Mouse (Mus musculus): ENCODE data around the gene Antxr1. TPM values are rescaled to one million over a fixed set of nuclear protein-coding genes. Genes with fewer than 3 reads are reported as not detected.

The Antxr1 gene
- polyA plus RNA-seq, 1 experiment from 2014 or later, result 0.47 TPM

DNA sequence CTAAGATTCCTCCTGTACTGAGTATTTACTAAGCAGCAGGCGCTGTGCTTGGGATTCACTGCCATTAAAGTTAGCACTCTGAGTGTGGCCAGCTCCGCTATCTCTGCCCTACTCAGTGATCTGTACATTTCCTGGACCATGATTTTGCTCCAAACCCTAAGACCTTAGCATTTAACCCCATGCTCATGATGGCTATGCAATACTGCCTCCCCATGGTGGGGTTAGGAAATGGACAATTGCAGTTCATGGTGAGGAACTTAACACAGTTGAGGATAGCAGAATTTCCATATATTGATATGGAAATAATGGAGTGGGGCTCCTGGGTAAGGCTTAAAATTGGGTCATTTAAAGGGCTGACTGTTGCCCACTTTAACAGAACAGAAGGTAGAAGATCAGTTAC is 12.2 kb downstream of the Antxr1 start:
- WGBS (ENCODE audit: insufficient replicate concordance), result 58% methylated on average over 2 of the region's 2 CpGs
- ATAC-seq (no peak), DNase-seq (peak; percentile 39)
- H3K27ac ChIP-seq (ENCODE audit: low read depth), result no peak overlapping the region
- no peak overlapping the region for H3K4me2 ChIP-seq (ENCODE audit: low read depth, low read length)
- no peaks in the 10 kb centered on the region for H3K27me3 ChIP-seq (ENCODE audit: insufficient read depth, low read length)
- no peak overlapping the region for H3K9ac ChIP-seq (replicated peaks)
- no peak overlapping the region for H3K4me3 ChIP-seq (ENCODE audit: low read depth, low read length)
- H3K9me3 ChIP-seq (ENCODE audit: low read length), result no peaks in the 10 kb centered on the region
- TF ChIP-seq EP300 (IDR thresholded peaks at IDR 0.05; ENCODE audit: low read depth) (no peak), CTCF (IDR thresholded peaks at IDR 0.05; ENCODE audit: low read depth) (peak; percentile 85)
- no peaks in the 10 kb centered on the region for H3K36me3 ChIP-seq (replicated peaks; ENCODE audit: insufficient read depth, low read length)
- H3K4me1 ChIP-seq (ENCODE audit: insufficient read depth), result no peaks in the 10 kb centered on the region; the same call in 1 of the 2 replicates

DNA sequence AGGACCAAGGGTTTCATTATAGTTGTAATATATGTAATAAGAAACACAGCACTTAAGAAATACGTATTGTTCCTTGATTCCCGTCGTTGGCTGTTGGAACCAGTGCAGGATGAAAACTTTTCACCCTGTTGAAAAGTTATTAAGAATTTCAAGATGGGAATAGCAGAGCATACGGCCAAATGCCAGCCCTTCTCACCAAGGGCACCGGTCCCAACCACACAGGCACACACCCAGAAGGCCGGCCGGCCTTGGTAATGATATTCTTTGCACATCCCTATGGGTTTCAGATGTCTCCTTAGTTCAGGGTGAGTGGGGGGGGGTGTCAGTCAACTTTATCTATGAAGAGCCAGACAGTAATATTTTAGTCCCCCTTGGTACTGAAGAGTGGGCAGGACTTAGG is 17.0 kb downstream of the Antxr1 start:
- Histone ChIP-seq H3K4me3 (ENCODE audit: low read depth, low read length) (no peak overlapping the region), H3K9ac (replicated peaks) (no peak overlapping the region), H3K36me3 (replicated peaks; ENCODE audit: insufficient read depth, low read length) (no peaks in the 10 kb centered on the region), H3K27ac (ENCODE audit: low read depth) (no peak overlapping the region), H3K4me2 (ENCODE audit: low read depth, low read length) (no peak overlapping the region), H3K27me3 (ENCODE audit: insufficient read depth, low read length) (no peaks in the 10 kb centered on the region), H3K9me3 (ENCODE audit: low read length) (no peaks in the 10 kb centered on the region), H3K4me1 (ENCODE audit: insufficient read depth) (no peaks in the 10 kb centered on the region)
- DNase-seq (no peak), ATAC-seq (no peak)
- TF ChIP-seq CTCF (IDR thresholded peaks at IDR 0.05; ENCODE audit: low read depth) (no peak), EP300 (IDR thresholded peaks at IDR 0.05; ENCODE audit: low read depth) (no peak)
- WGBS (ENCODE audit: insufficient replicate concordance), result 90% methylated on average over 7 of the region's 7 CpGs

- H3K4me3 ChIP-seq (ENCODE audit: low read depth, low read length), result no peak overlapping the region
- no peak for DNase-seq
- H3K4me1 ChIP-seq (ENCODE audit: insufficient read depth), result no peaks in the 10 kb centered on the region
- H3K9me3 ChIP-seq (ENCODE audit: low read length), result no peaks in the 10 kb centered on the region
- no peaks in the 10 kb centered on the region for H3K27me3 ChIP-seq (ENCODE audit: insufficient read depth, low read length)
- H3K27ac ChIP-seq (ENCODE audit: low read depth), result no peak overlapping the region
- no peak overlapping the region for H3K4me2 ChIP-seq (ENCODE audit: low read depth, low read length)
- no peak for ATAC-seq
- WGBS (ENCODE audit: insufficient replicate concordance), result 74% methylated on average over 8 of the region's 8 CpGs
- no peaks in the 10 kb centered on the region for H3K36me3 ChIP-seq (replicated peaks; ENCODE audit: insufficient read depth, low read length)
- no peak for TF ChIP-seq EP300 (IDR thresholded peaks at IDR 0.05; ENCODE audit: low read depth)
- no peak overlapping the region for H3K9ac ChIP-seq (replicated peaks)
Measured at GRCm38 (mm10) chr6:87316966-87317365, 18.7 kb downstream of the Antxr1 start.

- Histone ChIP-seq H3K9me3 (ENCODE audit: low read length) (no peaks in the 10 kb centered on the region), H3K27ac (ENCODE audit: low read depth) (no peak overlapping the region), H3K9ac (replicated peaks) (no peak overlapping the region), H3K27me3 (ENCODE audit: insufficient read depth, low read length) (no peaks in the 10 kb centered on the region), H3K4me3 (ENCODE audit: low read depth, low read length) (no peak overlapping the region), H3K4me2 (ENCODE audit: low read depth, low read length) (no peak overlapping the region), H3K4me1 (ENCODE audit: insufficient read depth) (no peaks in the 10 kb centered on the region), H3K36me3 (replicated peaks; ENCODE audit: insufficient read depth, low read length) (no peaks in the 10 kb centered on the region)
- ATAC-seq, result no peak
- no peak for DNase-seq
- WGBS (ENCODE audit: insufficient replicate concordance), result 68% methylated on average over 4 of the region's 4 CpGs
- TF ChIP-seq EP300 (IDR thresholded peaks at IDR 0.05; ENCODE audit: low read depth), result no peak
- TF ChIP-seq CTCF (IDR thresholded peaks at IDR 0.05; ENCODE audit: low read depth), result no peak
Measured at GRCm38 (mm10) chr6:87312761-87313160, 22.9 kb downstream of the Antxr1 start.

DNA sequence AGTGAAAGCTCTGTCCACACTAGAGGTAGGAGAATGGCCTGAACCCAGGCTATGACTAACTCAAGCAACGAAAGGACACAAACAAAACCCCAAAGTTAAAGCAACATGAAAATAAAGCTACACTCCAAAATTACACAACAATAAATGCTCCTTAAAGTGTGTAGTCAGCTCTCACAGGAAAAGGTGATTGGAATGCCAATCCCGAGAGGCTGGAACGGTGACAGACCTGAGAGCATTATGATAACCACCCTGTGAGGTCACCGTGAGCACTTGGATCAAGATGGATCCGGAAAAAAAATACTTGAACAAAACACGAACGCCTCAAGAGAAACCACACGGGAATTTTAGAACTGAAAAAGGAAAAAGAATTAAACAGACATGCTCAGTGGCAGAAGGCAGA is 31.1 kb downstream of the Antxr1 start:
- Histone ChIP-seq H3K27me3 (ENCODE audit: insufficient read depth, low read length) (no peaks in the 10 kb centered on the region), H3K9ac (replicated peaks) (no peak overlapping the region), H3K36me3 (replicated peaks; ENCODE audit: insufficient read depth, low read length) (no peaks in the 10 kb centered on the region), H3K9me3 (ENCODE audit: low read length) (no peaks in the 10 kb centered on the region), H3K27ac (ENCODE audit: low read depth) (no peak overlapping the region), H3K4me2 (ENCODE audit: low read depth, low read length) (no peak overlapping the region), H3K4me3 (ENCODE audit: low read depth, low read length) (no peak overlapping the region), H3K4me1 (ENCODE audit: insufficient read depth) (no peaks in the 10 kb centered on the region)
- ATAC-seq (no peak), DNase-seq (no peak)
- TF ChIP-seq EP300 (IDR thresholded peaks at IDR 0.05; ENCODE audit: low read depth) (no peak), CTCF (IDR thresholded peaks at IDR 0.05; ENCODE audit: low read depth) (no peak)
- WGBS (ENCODE audit: insufficient replicate concordance), result 79% methylated on average over 8 of the region's 8 CpGs

- Histone ChIP-seq H3K27me3 (ENCODE audit: insufficient read depth, low read length) (no peaks in the 10 kb centered on the region), H3K36me3 (replicated peaks; ENCODE audit: insufficient read depth, low read length) (no peaks in the 10 kb centered on the region), H3K27ac (ENCODE audit: low read depth) (no peak overlapping the region), H3K4me2 (ENCODE audit: low read depth, low read length) (no peak overlapping the region), H3K4me3 (ENCODE audit: low read depth, low read length) (no peak overlapping the region), H3K9ac (replicated peaks) (no peak overlapping the region), H3K4me1 (ENCODE audit: insufficient read depth) (no peaks in the 10 kb centered on the region), H3K9me3 (ENCODE audit: low read length) (no peaks in the 10 kb centered on the region)
- no peak for TF ChIP-seq CTCF (IDR thresholded peaks at IDR 0.05; ENCODE audit: low read depth)
- TF ChIP-seq EP300 (IDR thresholded peaks at IDR 0.05; ENCODE audit: low read depth), result no peak
- WGBS (ENCODE audit: insufficient replicate concordance), result 75% methylated on average over 5 of the region's 5 CpGs
- ATAC-seq (no peak), DNase-seq (no peak)
Measured at GRCm38 (mm10) chr6:87302746-87303145, 32.9 kb downstream of the Antxr1 start.

DNA sequence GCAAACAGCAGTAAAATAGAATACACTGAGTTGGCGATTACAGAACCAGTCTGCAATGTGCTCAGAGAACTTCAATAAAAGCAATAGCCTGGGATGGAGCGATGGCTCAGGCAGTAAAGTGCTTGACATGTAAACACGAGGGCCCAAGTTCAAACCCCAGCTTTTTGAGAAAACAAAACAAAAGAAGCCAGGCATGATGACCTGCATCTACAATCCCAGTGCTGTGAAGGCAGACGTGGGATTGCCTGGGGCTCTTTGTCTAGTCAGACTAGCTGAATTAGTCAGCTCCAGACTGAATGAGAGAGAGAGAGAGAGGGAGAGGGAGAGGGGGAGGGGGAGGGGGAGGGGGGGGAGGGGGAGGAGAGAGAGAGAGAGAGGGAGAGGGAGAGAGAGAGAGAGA is 33.6 kb downstream of the Antxr1 start:
- no peaks in the 10 kb centered on the region for H3K4me1 ChIP-seq (ENCODE audit: insufficient read depth)
- TF ChIP-seq CTCF (IDR thresholded peaks at IDR 0.05; ENCODE audit: low read depth) (no peak), EP300 (IDR thresholded peaks at IDR 0.05; ENCODE audit: low read depth) (no peak)
- no peaks in the 10 kb centered on the region for H3K27me3 ChIP-seq (ENCODE audit: insufficient read depth, low read length)
- H3K4me2 ChIP-seq (ENCODE audit: low read depth, low read length), result no peak overlapping the region
- no peak for ATAC-seq
- DNase-seq, result no peak
- H3K4me3 ChIP-seq (ENCODE audit: low read depth, low read length), result no peak overlapping the region
- H3K9ac ChIP-seq (replicated peaks), result no peak overlapping the region
- 59% methylated on average over 4 of the region's 4 CpGs for WGBS (ENCODE audit: insufficient replicate concordance)
- no peaks in the 10 kb centered on the region for H3K9me3 ChIP-seq (ENCODE audit: low read length)
- H3K27ac ChIP-seq (ENCODE audit: low read depth), result no peak overlapping the region
- no peaks in the 10 kb centered on the region for H3K36me3 ChIP-seq (replicated peaks; ENCODE audit: insufficient read depth, low read length)
